27 mouse cellular contexts compared by ENCODE assay signal in genomic region chr7:72788261-72788660, GRCm38 (mm10).
A peak's percentile ranks its signal among the peaks of the same experiment; 100 is the strongest.
DNase-seq lines count a peak whose midpoint lies in the region; ATAC-seq lines count a peak whose summit lies in the region.
"Had no signal": no experiment of that assay in that cellular context is flagged by ENCODE, and none has a peak within 500 bp of the region (broad histone marks: within the 10 kb centered on the region; RNA-seq: fewer than 3 reads in every experiment).

No protein-coding gene starts in this region.

- no peak overlapping the region for H3K4me2 ChIP-seq in embryonic facial prominence, embryonic 11.5 days (ENCODE audit: low read depth, low read length)
- H3K4me2 ChIP-seq in neural tube, embryonic 11.5 days (ENCODE audit: low read depth): no peak overlapping the region
- H3K4me2 ChIP-seq in neural tube, embryonic 15.5 days: no peak overlapping the region
- H3K4me2 ChIP-seq in midbrain, embryonic 13.5 days (replicated peaks): no peak overlapping the region
- H3K4me2 ChIP-seq in hindbrain, embryonic 14.5 days (replicated peaks): no peak overlapping the region
- H3K4me2 ChIP-seq: heart, embryonic 11.5 days; hindbrain, embryonic 13.5 days; liver, embryonic 15.5 days had no signal

- no peaks in the 10 kb centered on the region for H3K4me1 ChIP-seq in embryonic facial prominence, embryonic 11.5 days (ENCODE audit: control insufficient read depth, insufficient read depth, low read length)
- H3K4me1 ChIP-seq in embryonic facial prominence, embryonic 10.5 days: no peaks in the 10 kb centered on the region
- H3K4me1 ChIP-seq in neural tube, embryonic 11.5 days (ENCODE audit: control insufficient read depth, insufficient read depth, low read length): no peaks in the 10 kb centered on the region
- no peaks in the 10 kb centered on the region for H3K4me1 ChIP-seq in neural tube, embryonic 15.5 days
- no peaks in the 10 kb centered on the region for H3K4me1 ChIP-seq in midbrain, embryonic 13.5 days (replicated peaks)
- no peaks in the 10 kb centered on the region for H3K4me1 ChIP-seq in hindbrain, embryonic 14.5 days (replicated peaks; ENCODE audit: control insufficient read depth, insufficient read depth, low read length)
- H3K4me1 ChIP-seq: liver, embryonic 15.5 days had no signal

- DNase-seq in embryonic facial prominence, embryonic 11.5 days (ENCODE audit: low spot score): peak; percentile 1
- DNase-seq in embryonic facial prominence, embryonic 10.5 days (ENCODE audit: low spot score): no peak
- peak; percentile 21 for DNase-seq in neural tube, embryonic 11.5 days (ENCODE audit: low spot score)
- DNase-seq in embryo, embryonic 9.5 days (ENCODE audit: extremely low spot score): peak; percentile 2
- no peak for DNase-seq in hindbrain, embryonic 14.5 days (ENCODE audit: low spot score)
- DNase-seq: adrenal gland, adult 2 months; adrenal gland, postnatal 36 days; cerebellum, adult 18-20 months; cerebellum, postnatal 10 days; gastrocnemius, postnatal 36 days; heart, adult 18-20 months; heart, postnatal 36 days; kidney, adult 18-20 months; kidney, postnatal 4 days; liver; lung, postnatal 36 days; midbrain, embryonic 14.5 days; right cerebral cortex, adult 18-20 months had no signal

- ATAC-seq in embryonic facial prominence, embryonic 11.5 days (replicated peaks; ENCODE audit: insufficient number of reproducible peaks, low FRiP score, low TSS enrichment, low read depth): no peak
- no peak for ATAC-seq in neural tube, embryonic 11.5 days (ENCODE audit: insufficient read depth, low FRiP score, low TSS enrichment)
- ATAC-seq in neural tube, embryonic 15.5 days (ENCODE audit: low FRiP score): no peak
- no peak for ATAC-seq in midbrain, embryonic 13.5 days
- no peak for ATAC-seq in activated CD4-positive, CD25-positive, alpha-beta regulatory T cell, adult 4 months
- no peak for ATAC-seq in hindbrain, embryonic 14.5 days (ENCODE audit: low FRiP score)
- ATAC-seq: forebrain, embryonic 14.5 days; inflammation-experienced regulatory T-cells, adult 6 months had no signal

- H3K27ac ChIP-seq in embryonic facial prominence, embryonic 11.5 days (replicated peaks; ENCODE audit: low read depth, low read length): no peak overlapping the region
- no peak overlapping the region for H3K27ac ChIP-seq in embryonic facial prominence, embryonic 10.5 days (replicated peaks)
- no peak overlapping the region for H3K27ac ChIP-seq in neural tube, embryonic 11.5 days (ENCODE audit: low read depth, low read length)
- no peak overlapping the region for H3K27ac ChIP-seq in neural tube, embryonic 15.5 days (replicated peaks)
- H3K27ac ChIP-seq in midbrain, embryonic 13.5 days: no peak overlapping the region
- H3K27ac ChIP-seq in hindbrain, embryonic 14.5 days: no peak overlapping the region
- H3K27ac ChIP-seq: hindbrain, embryonic 13.5 days; liver, embryonic 15.5 days had no signal

- no peak overlapping the region for H3K4me3 ChIP-seq in embryonic facial prominence, embryonic 11.5 days (ENCODE audit: low read depth, low read length)
- H3K4me3 ChIP-seq in embryonic facial prominence, embryonic 10.5 days: no peak overlapping the region
- no peak overlapping the region for H3K4me3 ChIP-seq in neural tube, embryonic 11.5 days (ENCODE audit: low read depth, low read length)
- H3K4me3 ChIP-seq in neural tube, embryonic 15.5 days (replicated peaks): no peak overlapping the region
- no peak overlapping the region for H3K4me3 ChIP-seq in midbrain, embryonic 13.5 days (replicated peaks)
- H3K4me3 ChIP-seq in hindbrain, embryonic 14.5 days (replicated peaks; ENCODE audit: low read length): no peak overlapping the region
- H3K4me3 ChIP-seq: hindbrain, embryonic 13.5 days; liver, embryonic 15.5 days had no signal

- no peaks in the 10 kb centered on the region for H3K27me3 ChIP-seq in embryonic facial prominence, embryonic 11.5 days (ENCODE audit: control insufficient read depth, insufficient read depth, low read length)
- H3K27me3 ChIP-seq in embryonic facial prominence, embryonic 10.5 days (replicated peaks; ENCODE audit: low read depth, poor library complexity, severe bottlenecking): no peaks in the 10 kb centered on the region
- no peaks in the 10 kb centered on the region for H3K27me3 ChIP-seq in neural tube, embryonic 11.5 days (ENCODE audit: control insufficient read depth, insufficient read depth, low read length)
- no peaks in the 10 kb centered on the region for H3K27me3 ChIP-seq in neural tube, embryonic 15.5 days (replicated peaks)
- no peaks in the 10 kb centered on the region for H3K27me3 ChIP-seq in midbrain, embryonic 13.5 days
- H3K27me3 ChIP-seq in hindbrain, embryonic 14.5 days (ENCODE audit: control insufficient read depth, insufficient read depth, low read length): no peaks in the 10 kb centered on the region
- H3K27me3 ChIP-seq: hindbrain, embryonic 13.5 days; liver, embryonic 15.5 days had no signal

- H3K36me3 ChIP-seq in embryonic facial prominence, embryonic 11.5 days (replicated peaks; ENCODE audit: control insufficient read depth, insufficient read depth, low read depth, low read length): no peaks in the 10 kb centered on the region
- no peaks in the 10 kb centered on the region for H3K36me3 ChIP-seq in embryonic facial prominence, embryonic 10.5 days (replicated peaks)
- H3K36me3 ChIP-seq in neural tube, embryonic 11.5 days (ENCODE audit: control insufficient read depth, insufficient read depth, low read length): no peaks in the 10 kb centered on the region
- no peaks in the 10 kb centered on the region for H3K36me3 ChIP-seq in neural tube, embryonic 15.5 days
- H3K36me3 ChIP-seq in midbrain, embryonic 13.5 days: no peaks in the 10 kb centered on the region
- H3K36me3 ChIP-seq in hindbrain, embryonic 14.5 days (replicated peaks; ENCODE audit: control insufficient read depth, insufficient read depth): no peaks in the 10 kb centered on the region
- H3K36me3 ChIP-seq: G1E; hindbrain, embryonic 13.5 days; liver, embryonic 15.5 days had no signal

- WGBS in embryonic facial prominence, embryonic 11.5 days: 31% methylated on average over 2 of the region's 2 CpGs
- 35% methylated on average over 2 of the region's 2 CpGs for WGBS in embryonic facial prominence, embryonic 10.5 days
- WGBS in neural tube, embryonic 11.5 days: 36% methylated on average over 2 of the region's 2 CpGs
- WGBS in neural tube, embryonic 15.5 days: 24% methylated on average over 2 of the region's 2 CpGs
- 81% methylated on average over 2 of the region's 2 CpGs for WGBS in midbrain, embryonic 13.5 days
- WGBS in hindbrain, embryonic 14.5 days: 42% methylated on average over 2 of the region's 2 CpGs

- H3K9me3 ChIP-seq in embryonic facial prominence, embryonic 11.5 days (replicated peaks; ENCODE audit: control insufficient read depth, low read length): no peaks in the 10 kb centered on the region
- no peaks in the 10 kb centered on the region for H3K9me3 ChIP-seq in embryonic facial prominence, embryonic 10.5 days
- H3K9me3 ChIP-seq in neural tube, embryonic 11.5 days (ENCODE audit: control insufficient read depth, low read length): no peaks in the 10 kb centered on the region
- H3K9me3 ChIP-seq in neural tube, embryonic 15.5 days (replicated peaks): no peaks in the 10 kb centered on the region
- no peaks in the 10 kb centered on the region for H3K9me3 ChIP-seq in midbrain, embryonic 13.5 days
- H3K9me3 ChIP-seq in hindbrain, embryonic 14.5 days (ENCODE audit: control insufficient read depth, low read length): no peaks in the 10 kb centered on the region
- H3K9me3 ChIP-seq: hindbrain, embryonic 13.5 days had no signal

- no peak overlapping the region for H3K9ac ChIP-seq in embryonic facial prominence, embryonic 11.5 days (replicated peaks; ENCODE audit: low read length)
- no peak overlapping the region for H3K9ac ChIP-seq in neural tube, embryonic 11.5 days (ENCODE audit: low read length)
- no peak overlapping the region for H3K9ac ChIP-seq in neural tube, embryonic 15.5 days (replicated peaks)
- H3K9ac ChIP-seq in midbrain, embryonic 13.5 days (replicated peaks): no peak overlapping the region
- no peak overlapping the region for H3K9ac ChIP-seq in hindbrain, embryonic 14.5 days
- H3K9ac ChIP-seq: hindbrain, embryonic 13.5 days; liver, embryonic 15.5 days had no signal

Comparison
In these comparisons a context has a peak if more than half of its experiments do, and no peak if none do; other contexts are left out.
1. DNase-seq: peak in embryonic facial prominence, embryonic 11.5 days (single experiment), neural tube, embryonic 11.5 days (single experiment) and embryo, embryonic 9.5 days (single experiment); none in embryonic facial prominence, embryonic 10.5 days (single experiment) and hindbrain, embryonic 14.5 days (single experiment).